Mouse (Mus musculus) C2C12 (cell line): ENCODE measurements around the gene Csmd2. TPM values are rescaled to one million over a fixed set of nuclear protein-coding genes. Genes with fewer than 3 reads are reported as not detected.
A peak's percentile ranks its signal among the peaks of the same experiment; 100 is the strongest.
"Not testable (repeated sequence)": the region's sequence is repeated elsewhere in the genome, so short reads cannot be mapped to it uniquely, and the experiment has no call there.

Experiments used
- H3K27me3 ChIP-seq: one replicate; pipeline ENCODE4 v1.6.1; 2011; ENCODE audit not compliant: control insufficient read depth, insufficient read depth, insufficient read length
- H3K36me3 ChIP-seq: one replicate; pipeline ENCODE4 v1.6.1; 2011; ENCODE audit not compliant: control insufficient read depth, insufficient read depth
- H3K4me3 ChIP-seq: one replicate; pipeline ENCODE4 v1.5.1; 2011; ENCODE audit warnings: mild to moderate bottlenecking, control low read depth; ENCODE audit not compliant: poor library complexity, insufficient read depth, severe bottlenecking
- H3K79me2 ChIP-seq: one replicate; pipeline ENCODE4 v1.6.1; 2011; ENCODE audit not compliant: control insufficient read depth, insufficient read depth
- H3K79me3 ChIP-seq: one replicate; pipeline ENCODE4 v1.6.1; 2011; ENCODE audit warnings: low read depth, control low read depth
- H3ac ChIP-seq: one replicate; pipeline ENCODE3; 2011; ENCODE audit warnings: low read depth; ENCODE audit not compliant: control insufficient read depth, insufficient read length
- CEBPB ChIP-seq: IDR thresholded peaks from one replicate; pipeline ENCODE4 v1.6.1; 2011; ENCODE audit warnings: low read depth, mild to moderate bottlenecking, control low read depth, moderate library complexity
- CTCF ChIP-seq: IDR thresholded peaks from one replicate; pipeline ENCODE4 v1.5.1; 2011; ENCODE audit not compliant: control insufficient read depth, insufficient read depth, insufficient read length
- FOSL1 ChIP-seq: IDR thresholded peaks from one replicate; pipeline ENCODE4 v1.8.0; 2011; ENCODE audit warnings: mild to moderate bottlenecking, low read length; ENCODE audit not compliant: poor library complexity, insufficient read depth, severe bottlenecking
- MAX ChIP-seq: IDR thresholded peaks from one replicate; pipeline ENCODE4 v1.6.1; 2011; ENCODE audit warnings: mild to moderate bottlenecking, control low read depth
- MYOD1 ChIP-seq: IDR thresholded peaks from one replicate; pipeline ENCODE4 v1.6.1; 2011; ENCODE audit warnings: low read depth; ENCODE audit not compliant: control insufficient read depth, insufficient read length
- MYOG ChIP-seq: IDR thresholded peaks from one replicate; pipeline ENCODE4 v1.6.1; 2011; ENCODE audit not compliant: control insufficient read depth, insufficient read length; ENCODE audit errors: extremely low read depth
- USF1 ChIP-seq: IDR thresholded peaks from one replicate; pipeline ENCODE4 v1.6.1; 2011; ENCODE audit warnings: low read depth, mild to moderate bottlenecking, control low read depth, moderate library complexity
- polyA plus RNA-seq: library from polyadenylated mRNA; unstranded; fragments of >200 nt; fragmentation: generic; extraction: Trizol; gene quantifications from one replicate; pipeline ENCODE4 v1.2.1, GENCODE M21; 2012; ENCODE audit warnings: missing spikeins

The Csmd2 gene
- polyA plus RNA-seq, 1 experiment = not detected

DNA sequence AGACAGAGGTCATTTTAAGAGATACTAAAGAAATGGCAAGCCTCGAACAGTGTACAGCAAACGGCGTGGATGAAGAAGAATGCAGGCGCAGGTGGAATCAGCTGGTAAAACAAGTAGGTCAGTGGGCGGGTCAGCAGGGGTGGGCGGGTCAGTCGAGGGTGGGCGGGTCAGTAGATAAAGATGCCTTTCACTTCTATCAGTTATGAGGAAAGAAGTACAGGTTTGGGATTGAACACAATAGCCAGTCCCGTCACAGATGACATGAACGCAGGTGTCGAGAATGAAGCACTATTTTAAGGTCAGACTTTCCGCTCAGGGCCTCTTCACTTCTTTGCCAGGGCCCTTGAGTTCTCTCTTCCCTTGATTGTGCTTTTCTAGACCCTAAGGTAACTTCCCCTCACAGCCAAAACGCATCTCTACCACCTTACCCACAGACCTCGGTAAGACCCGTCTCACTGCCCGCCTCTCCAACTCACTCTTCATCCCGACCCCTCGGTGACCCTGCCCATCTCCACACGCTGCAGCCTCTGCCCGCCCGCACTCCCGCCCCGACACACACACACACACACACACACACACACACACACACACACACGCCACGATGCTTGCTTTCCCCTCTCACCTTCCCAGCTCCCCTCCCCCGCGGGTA is 621.7 kb downstream of the Csmd2 start:
- Histone ChIP-seq H3K27me3 (no peaks in the 10 kb centered on the region), H3ac (peak overlapping the region; percentile 74), H3K79me3 (peaks cover 1% of the 10 kb centered on the region), H3K36me3 (no peaks in the 10 kb centered on the region), H3K79me2 (no peaks in the 10 kb centered on the region), H3K4me3 (peak overlapping the region; percentile 51)
- TF ChIP-seq CEBPB (no peak), MAX (no peak), CTCF (no peak), MYOG (no peak), MYOD1 (no peak), USF1 (no peak), FOSL1 (no peak)

DNA sequence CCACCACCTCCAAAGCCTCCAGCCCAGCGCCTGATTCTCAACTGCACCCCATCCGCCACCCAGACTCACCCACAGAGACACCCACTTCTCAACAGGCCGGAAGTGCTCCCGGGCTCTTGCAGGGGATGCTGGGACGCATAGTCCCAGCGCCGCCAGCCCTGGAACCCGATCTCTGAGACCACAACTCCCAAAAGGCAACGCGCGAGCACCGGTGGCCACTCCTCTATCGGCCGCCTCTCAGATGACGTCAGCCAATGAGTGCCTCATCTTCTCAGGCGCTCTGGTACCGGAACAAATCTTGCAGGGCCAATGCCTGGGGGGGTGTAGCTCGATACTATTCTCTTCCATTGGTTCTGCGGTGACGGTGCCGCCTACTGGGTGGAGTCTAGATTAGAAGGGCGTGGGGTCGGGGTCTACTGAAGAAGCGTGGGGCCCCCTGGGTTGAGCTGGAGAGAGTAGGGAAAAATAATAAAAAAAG is 622.3 kb downstream of the Csmd2 start, which contains the start of gene Zscan20:
Gene Zscan20 (minus strand): TSS at position 174 of the 478 bp plus-strand sequence.
- H3K4me3 ChIP-seq = peak within 1 kb of the TSS; percentile 51
- TF ChIP-seq CEBPB (no peak), MYOD1 (no peak)
- H3K27me3 ChIP-seq = no peaks in the 10 kb centered on the region
- H3K79me2 ChIP-seq = no peaks in the 10 kb centered on the region
- H3ac ChIP-seq = peak within 1 kb of the TSS; percentile 74
- H3K79me3 ChIP-seq = peaks cover 1% of the 10 kb centered on the region
- no peaks in the 10 kb centered on the region for H3K36me3 ChIP-seq

DNA sequence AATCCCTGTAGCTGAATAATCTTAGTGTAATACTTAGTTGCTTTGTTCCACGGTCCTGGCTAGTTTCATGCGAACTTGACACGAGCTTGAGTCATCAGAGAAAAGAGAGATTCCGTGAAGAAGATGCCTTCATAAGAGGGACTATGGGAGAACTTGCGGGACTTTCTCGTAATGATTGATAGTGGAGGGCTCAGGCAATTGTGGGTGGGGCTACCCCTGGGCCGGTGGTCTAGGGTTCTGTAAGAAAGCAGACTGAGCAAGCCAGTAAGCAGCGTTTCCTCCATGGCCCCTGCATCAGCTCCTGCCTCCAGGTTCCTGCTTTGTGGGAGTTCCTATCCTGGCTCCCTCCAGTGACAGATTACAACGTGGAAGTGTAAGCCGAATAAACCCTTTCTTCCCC is 623.0 kb downstream of the Csmd2 start:
- no peak overlapping the region for H3K4me3 ChIP-seq

DNA sequence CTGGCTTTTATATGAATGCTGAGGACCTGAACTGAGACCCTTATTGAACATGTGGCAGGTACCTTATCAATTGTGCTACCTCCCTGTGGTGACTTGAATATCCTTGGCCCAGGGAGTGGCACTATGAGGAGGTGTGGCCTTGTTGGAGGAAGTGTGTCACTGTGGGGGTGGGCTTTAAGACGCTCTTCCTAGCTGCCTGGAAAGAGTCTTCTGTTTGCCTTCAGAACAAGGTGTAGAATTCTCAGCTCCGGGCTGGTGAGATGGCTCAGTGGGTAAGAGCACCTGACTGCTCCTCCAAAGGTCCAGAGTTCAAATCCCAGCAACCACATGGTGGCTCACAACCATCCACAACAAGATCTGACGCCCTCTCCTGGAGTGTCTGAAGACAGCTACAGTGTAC is 624.1 kb downstream of the Csmd2 start:
- not testable (repeated sequence) for H3K79me2 ChIP-seq, H3K36me3 ChIP-seq, H3K4me3 ChIP-seq, H3ac ChIP-seq, H3K79me3 ChIP-seq, H3K27me3 ChIP-seq

More for the DNA sequence above, 623.0 kb downstream of the Csmd2 start:
- no peaks in the 10 kb centered on the region for H3K36me3 ChIP-seq
- no peaks in the 10 kb centered on the region for H3K79me2 ChIP-seq
- H3ac ChIP-seq = no peak overlapping the region
- no peaks in the 10 kb centered on the region for H3K27me3 ChIP-seq
- H3K79me3 ChIP-seq = peaks cover 1% of the 10 kb centered on the region
- TF ChIP-seq FOSL1 (no peak), MAX (no peak), MYOD1 (no peak), MYOG (no peak), CEBPB (no peak), CTCF (no peak), USF1 (no peak)

DNA sequence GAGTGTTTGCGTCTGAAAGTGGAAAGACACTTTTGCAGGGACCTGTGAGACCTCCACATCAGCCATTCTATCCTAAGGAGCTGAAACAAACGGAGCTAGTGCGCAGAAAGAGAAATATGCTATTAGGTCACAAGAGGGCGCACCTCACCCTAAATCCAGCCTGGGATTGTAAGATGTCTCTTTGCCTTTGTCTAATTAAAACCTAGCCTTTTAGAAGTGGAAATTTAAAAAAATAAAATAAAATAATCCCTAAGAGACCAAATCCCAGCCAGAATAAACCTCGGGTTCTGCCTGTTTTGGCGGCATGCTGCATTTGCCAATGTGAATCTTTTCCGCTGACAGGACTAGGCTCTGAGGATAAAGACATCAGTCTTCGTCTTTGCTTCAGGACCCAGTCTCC is 625.7 kb downstream of the Csmd2 start:
- Histone ChIP-seq H3K36me3 (no peaks in the 10 kb centered on the region), H3K27me3 (no peaks in the 10 kb centered on the region), H3K79me2 (no peaks in the 10 kb centered on the region), H3K4me3 (no peak overlapping the region), H3K79me3 (no peaks in the 10 kb centered on the region), H3ac (no peak overlapping the region)
- TF ChIP-seq USF1 (no peak), CTCF (peak; percentile 33)

DNA sequence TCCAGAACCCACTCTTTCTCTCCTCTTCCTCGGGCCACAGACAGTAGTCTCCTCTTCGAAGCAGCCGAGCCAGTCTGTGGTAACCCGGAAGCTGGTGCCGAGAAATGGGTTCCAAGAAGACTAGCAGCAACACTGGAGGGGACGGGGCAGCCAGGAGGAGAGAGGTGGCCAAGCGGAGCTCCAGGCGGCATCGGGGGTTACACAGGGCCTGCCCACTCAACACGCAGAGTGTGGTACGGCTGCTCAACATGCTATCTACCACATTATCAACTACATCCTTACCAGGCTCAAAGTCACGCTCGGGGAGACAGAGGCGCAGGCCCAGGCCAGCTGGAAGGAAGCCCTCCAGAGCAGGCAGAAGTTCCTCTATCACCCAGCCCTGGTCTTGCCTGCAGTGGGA is 628.1 kb downstream of the Csmd2 start:
- Histone ChIP-seq H3K4me3 (no peak overlapping the region), H3K79me2 (no peaks in the 10 kb centered on the region), H3ac (no peak overlapping the region), H3K36me3 (no peaks in the 10 kb centered on the region), H3K27me3 (no peaks in the 10 kb centered on the region), H3K79me3 (no peaks in the 10 kb centered on the region)
- TF ChIP-seq CTCF (no peak), FOSL1 (no peak), USF1 (no peak)

Other genes starting within 250 kb of the Csmd2 start
- not detected for gene CK137956, start 16.9 kb upstream of the Csmd2 start, polyA plus RNA-seq